Mouse (Mus musculus) lung, postnatal 0 days (tissue): ENCODE data around the gene Cdc25a.

Experiments
- CTCF ChIP-seq: IDR thresholded peaks from 2 replicates; pipeline ENCODE4 v1.5.1; 2016; ENCODE audit warnings: antibody characterized with exemption, mild to moderate bottlenecking
- EP300 ChIP-seq: IDR thresholded peaks from 2 replicates; pipeline ENCODE4 v1.6.1; 2016; ENCODE audit warnings: antibody characterized with exemption, mild to moderate bottlenecking, control low read depth

DNA sequence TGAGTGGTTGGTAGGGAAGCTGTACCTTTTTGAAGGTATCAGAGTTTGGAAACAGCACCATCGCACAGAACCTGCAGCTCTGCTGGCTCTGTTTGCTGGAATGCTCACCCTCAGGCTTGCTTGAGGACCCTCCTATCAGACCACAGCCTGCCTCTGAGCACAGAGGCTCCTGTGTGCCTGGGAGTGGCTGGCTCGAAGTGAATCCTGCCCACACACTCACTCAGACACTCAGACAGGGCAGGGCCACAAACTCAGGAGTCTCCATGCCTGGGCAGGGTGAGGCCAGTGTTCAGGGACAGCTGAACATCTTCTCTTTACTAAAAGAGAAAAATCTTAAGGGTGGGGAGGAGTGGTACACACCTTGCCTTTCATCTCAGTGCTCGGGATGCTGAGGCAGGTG lies 25.2 kb downstream of the Cdc25a start:
- no peak for TF ChIP-seq CTCF
- no peak for TF ChIP-seq EP300
